In the genomic region with DNA sequence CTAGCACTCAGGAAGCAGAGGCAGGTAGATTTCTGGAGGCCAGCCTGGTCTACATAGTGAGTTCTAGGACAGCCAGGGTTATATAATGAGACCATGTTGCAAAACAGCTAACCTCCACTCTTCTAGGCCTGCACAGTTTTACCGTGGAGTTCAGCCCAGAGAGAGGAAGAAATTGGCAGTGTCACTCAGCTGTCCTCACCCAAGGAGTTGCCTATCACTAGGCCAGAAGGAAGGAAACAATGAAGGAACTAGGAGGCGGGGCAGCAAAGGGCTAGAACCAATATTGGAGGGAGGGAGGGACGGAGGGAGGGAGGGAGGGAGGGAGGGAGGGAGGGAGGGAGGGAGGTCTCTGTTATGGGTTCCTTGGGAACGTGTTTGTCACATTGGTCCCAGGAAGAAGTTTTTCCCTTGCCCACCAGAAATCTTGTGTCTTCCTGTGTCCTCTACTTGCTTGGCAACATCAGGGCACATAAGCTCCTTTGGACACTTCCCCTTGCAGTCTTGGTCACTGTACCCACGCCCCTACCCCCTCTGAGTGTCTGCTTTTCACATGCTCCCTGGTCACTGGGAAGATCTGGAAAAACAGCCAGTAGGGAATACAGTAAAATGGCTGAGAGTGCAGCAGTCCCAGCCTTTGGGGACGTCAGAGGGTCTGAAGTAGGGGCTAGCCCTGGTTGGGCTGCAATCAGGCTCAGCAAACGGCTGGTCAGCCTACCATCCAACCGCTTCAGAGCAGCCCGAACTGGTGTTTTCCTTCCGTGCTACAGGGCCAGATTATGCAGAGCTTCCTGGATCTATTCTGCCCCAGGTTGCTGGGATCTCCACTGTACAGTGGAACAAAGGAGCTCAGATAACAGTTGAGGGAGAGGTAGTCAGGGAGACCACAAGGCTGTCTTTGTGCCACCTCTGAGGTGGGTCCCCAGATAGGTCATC, we compare ENCODE assay signal across 8 mouse cellular contexts. TPM values are rescaled to one million over a fixed set of nuclear protein-coding genes. Genes with fewer than 3 reads are reported as not detected.
DNase-seq lines count a peak whose midpoint lies in the region; ATAC-seq lines count a peak whose summit lies in the region.

No protein-coding gene starts in this region.

- peak overlapping the region; percentile 17; the same call in 1 of the 2 replicates for H3K27ac ChIP-seq in kidney, embryonic 16.5 days (ENCODE audit: low read length)
- H3K27ac ChIP-seq in hindbrain, embryonic 15.5 days (replicated peaks), result peak overlapping the region; percentile 55; the same call in 1 of the 2 replicates

- H3K27me3 ChIP-seq in kidney, embryonic 16.5 days (ENCODE audit: insufficient read depth, low read length), result no peaks in the 10 kb centered on the region
- H3K27me3 ChIP-seq in hindbrain, embryonic 15.5 days, result no peaks in the 10 kb centered on the region
- H3K27me3 ChIP-seq in megakaryocyte, embryonic 14.5 days (replicated peaks), result no peaks in the 10 kb centered on the region

- 0 out of 2 replicates have a peak overlapping the region, but pooled peaks have one; percentile 7 for H3K4me2 ChIP-seq in kidney, embryonic 16.5 days (replicated peaks; ENCODE audit: low read depth, low read length)
- H3K4me2 ChIP-seq in hindbrain, embryonic 15.5 days, result no peak overlapping the region

- ATAC-seq in kidney, embryonic 16.5 days (ENCODE audit: low FRiP score, low TSS enrichment), result no peak
- no peak for ATAC-seq in hindbrain, embryonic 15.5 days (ENCODE audit: low FRiP score, low read depth)

- 53% methylated on average over 9 of the region's 10 CpGs for WGBS in kidney, embryonic 16.5 days
- WGBS in hindbrain, embryonic 15.5 days, result 56% methylated on average over 9 of the region's 10 CpGs

- peaks cover 36% of the 10 kb centered on the region for H3K4me1 ChIP-seq in kidney, embryonic 16.5 days (ENCODE audit: insufficient read depth, low read length)
- peaks cover 64% of the 10 kb centered on the region for H3K4me1 ChIP-seq in hindbrain, embryonic 15.5 days (replicated peaks)
- H3K4me1 ChIP-seq in megakaryocyte, embryonic 14.5 days, result peaks cover 97% of the 10 kb centered on the region

- no peaks in the 10 kb centered on the region for H3K36me3 ChIP-seq in kidney, embryonic 16.5 days (ENCODE audit: insufficient read depth, low read length)
- H3K36me3 ChIP-seq in hindbrain, embryonic 15.5 days, result 0 out of 2 replicates have a peak, but pooled peaks cover 4% of the 10 kb centered on the region
- H3K36me3 ChIP-seq in megakaryocyte, embryonic 14.5 days (replicated peaks; ENCODE audit: low read length), result peaks cover 64% of the 10 kb centered on the region

- no peaks in the 10 kb centered on the region for H3K9me3 ChIP-seq in kidney, embryonic 16.5 days (ENCODE audit: low read length)
- no peaks in the 10 kb centered on the region for H3K9me3 ChIP-seq in hindbrain, embryonic 15.5 days
- H3K9me3 ChIP-seq in megakaryocyte, embryonic 14.5 days, result no peaks in the 10 kb centered on the region

- no peak overlapping the region for H3K9ac ChIP-seq in kidney, embryonic 16.5 days (replicated peaks; ENCODE audit: low read length)
- H3K9ac ChIP-seq in hindbrain, embryonic 15.5 days, result no peak overlapping the region

- H3K4me3 ChIP-seq in kidney, embryonic 16.5 days (ENCODE audit: low read length), result no peak overlapping the region
- H3K4me3 ChIP-seq in hindbrain, embryonic 15.5 days, result no peak overlapping the region
- H3K4me3 ChIP-seq in megakaryocyte, embryonic 14.5 days (replicated peaks), result peak overlapping the region; percentile 90

- intact Hi-C loops in gastrocnemius, postnatal 14 days (cut with DNase I; ENCODE audit: low total_unique reads), result no loop called here

- DNase-seq in kidney, postnatal 14 days, result no peak
- DNase-seq in ZHBTc4 (ENCODE audit: low read depth, low spot score), result peak; percentile 80
- DNase-seq in gastrocnemius, postnatal 14 days, result no peak
- no peak for DNase-seq in thymus, postnatal 4 days
- DNase-seq in c-Kit-positive CD71-positive TER-119-positive erythroid progenitor cells, embryonic 14.5 days (ENCODE audit: low spot score), result no peak

RNA-seq across cellular contexts. Expression of a gene that starts 45.4 kb away (rescaled TPM):
- 447 and 578 TPM in 2 replicates for polyA plus RNA-seq in kidney, embryonic 16.5 days (2015; fragmentation: Nextera tagmentation; extraction: Ambion mirVana)
- polyA plus RNA-seq in hindbrain, embryonic 15.5 days (2015; fragmentation: Nextera tagmentation; extraction: Ambion mirVana), result 42.4 and 44.8 TPM in 2 replicates
- polyA plus RNA-seq in megakaryocyte, embryonic 14.5 days (2012; ENCODE audit: insufficient read depth, low replicate concordance), result 143 and 182 TPM in 2 replicates
- total RNA-seq in gastrocnemius, postnatal 14 days (2021), result 100 to 1,000 TPM; 165 to 224 TPM
